Mouse (Mus musculus): ENCODE data around the gene Tcap. TPM values are rescaled to one million over a fixed set of nuclear protein-coding genes. Genes with fewer than 3 reads are reported as not detected.
A peak's percentile ranks its signal among the peaks of the same experiment; 100 is the strongest.

The Tcap gene
- polyA plus RNA-seq, 1 experiment from 2014 or later: 0.25 TPM

GRCm38 (mm10) chr11:98400161-98400726 lies 16.6 kb downstream of the Tcap start, which contains the start of gene Pgap3:
TSS of gene Pgap3 (minus strand) at chr11:98400490.
- WGBS: under 1% methylated on average over 40 of the region's 40 CpGs
- peak; percentile 86 for ATAC-seq

GRCm38 (mm10) chr11:98400816-98401215 lies 17.2 kb downstream of the Tcap start:
- Histone ChIP-seq H3K9me3 (no peaks in the 10 kb centered on the region), H3K4me3 (replicated peaks) (peak overlapping the region; percentile 71), H3K27ac (peak overlapping the region; percentile 99), H3K4me2 (replicated peaks) (peak overlapping the region; percentile 64), H3K27me3 (replicated peaks) (no peaks in the 10 kb centered on the region), H3K9ac (peak overlapping the region; percentile 82), H3K4me1 (replicated peaks) (peaks cover 5% of the 10 kb centered on the region), H3K36me3 (0 out of 2 replicates have a peak, but pooled peaks cover 4% of the 10 kb centered on the region)
- WGBS: 45% methylated on average over 3 of the region's 3 CpGs
- peak; percentile 76 for ATAC-seq

More at GRCm38 (mm10) chr11:98400161-98400726, 16.6 kb downstream of the Tcap start, which contains the start of gene Pgap3:
- Histone ChIP-seq H3K9ac (peak within 1 kb of the TSS; percentile 82), H3K4me3 (replicated peaks) (peak within 1 kb of the TSS; percentile 71), H3K36me3 (0 out of 2 replicates have a peak, but pooled peaks cover 4% of the 10 kb centered on the region), H3K4me1 (replicated peaks) (peaks cover 5% of the 10 kb centered on the region), H3K4me2 (replicated peaks) (peak within 1 kb of the TSS; percentile 64), H3K27me3 (replicated peaks) (no peaks in the 10 kb centered on the region), H3K27ac (peak within 1 kb of the TSS; percentile 99), H3K9me3 (no peaks in the 10 kb centered on the region)

GRCm38 (mm10) chr11:98406621-98407020 lies 23.0 kb downstream of the Tcap start:
- Histone ChIP-seq H3K4me1 (replicated peaks) (peaks cover 13% of the 10 kb centered on the region), H3K9me3 (no peaks in the 10 kb centered on the region), H3K4me3 (replicated peaks) (no peak overlapping the region), H3K4me2 (replicated peaks) (no peak overlapping the region), H3K27me3 (replicated peaks) (no peaks in the 10 kb centered on the region), H3K36me3 (no peaks in the 10 kb centered on the region), H3K27ac (no peak overlapping the region), H3K9ac (no peak overlapping the region)
- no peak for ATAC-seq
- 80% methylated on average over 6 of the region's 6 CpGs for WGBS

- H3K9me3 ChIP-seq: no peaks in the 10 kb centered on the region
- peak overlapping the region; percentile 74 for H3K27ac ChIP-seq
- H3K4me2 ChIP-seq (replicated peaks): peak overlapping the region; percentile 45
- WGBS: 32% methylated on average over 8 of the region's 8 CpGs
- peaks cover 23% of the 10 kb centered on the region for H3K4me1 ChIP-seq (replicated peaks)
- no peaks in the 10 kb centered on the region for H3K27me3 ChIP-seq (replicated peaks)
- H3K36me3 ChIP-seq: no peaks in the 10 kb centered on the region
- no peak overlapping the region for H3K4me3 ChIP-seq (replicated peaks)
- peak; percentile 20; the same call in 1 of the 2 replicates for ATAC-seq
- peak overlapping the region; percentile 3; the same call in 1 of the 2 replicates for H3K9ac ChIP-seq
These were observed 25.3 kb downstream of the Tcap start for GRCm38 (mm10) chr11:98408872-98409271.

- H3K27me3 ChIP-seq (replicated peaks): no peaks in the 10 kb centered on the region
- H3K9ac ChIP-seq: peak overlapping the region; percentile 3; the same call in 1 of the 2 replicates
- 4% methylated on average over 10 of the region's 10 CpGs for WGBS
- H3K4me3 ChIP-seq (replicated peaks): 0 out of 2 replicates have a peak overlapping the region, but pooled peaks have one; percentile 5
- no peaks in the 10 kb centered on the region for H3K36me3 ChIP-seq
- H3K27ac ChIP-seq: peak overlapping the region; percentile 74; the same call in 1 of the 2 replicates
- H3K4me2 ChIP-seq (replicated peaks): peak overlapping the region; percentile 45
- peaks cover 28% of the 10 kb centered on the region for H3K4me1 ChIP-seq (replicated peaks)
- no peaks in the 10 kb centered on the region for H3K9me3 ChIP-seq
- 0 out of 2 replicates have a peak, but pooled peaks have one; percentile 23 for ATAC-seq
These were observed 25.8 kb downstream of the Tcap start for GRCm38 (mm10) chr11:98409341-98409822.

- peaks cover 50% of the 10 kb centered on the region for H3K4me1 ChIP-seq (replicated peaks)
- peak within 1 kb of the TSS; percentile 96 for H3K27ac ChIP-seq
- no peaks in the 10 kb centered on the region for H3K27me3 ChIP-seq (replicated peaks)
- 0 out of 2 replicates have a peak, but pooled peaks cover 3% of the 10 kb centered on the region for H3K36me3 ChIP-seq
- peak; percentile 85 for ATAC-seq
- under 1% methylated on average over 47 of the region's 49 CpGs for WGBS
- H3K9ac ChIP-seq: peak within 1 kb of the TSS; percentile 97
- H3K4me2 ChIP-seq (replicated peaks): peak within 1 kb of the TSS; percentile 74
- H3K4me3 ChIP-seq (replicated peaks): peak within 1 kb of the TSS; percentile 87
- no peaks in the 10 kb centered on the region for H3K9me3 ChIP-seq
These were observed 28.7 kb downstream of the Tcap start, which contains the start of gene Erbb2 for GRCm38 (mm10) chr11:98412273-98412796. TSS of gene Erbb2 (plus strand) at chr11:98412470.

- under 1% methylated on average over 40 of the region's 40 CpGs for WGBS
These were observed 29.2 kb downstream of the Tcap start for GRCm38 (mm10) chr11:98412797-98413301.

GRCm38 (mm10) chr11:98413731-98414130 lies 30.1 kb downstream of the Tcap start:
- ATAC-seq: no peak
- Histone ChIP-seq H3K4me3 (replicated peaks) (peak overlapping the region; percentile 87), H3K36me3 (0 out of 2 replicates have a peak, but pooled peaks cover 3% of the 10 kb centered on the region), H3K9ac (peak overlapping the region; percentile 97), H3K27ac (peak overlapping the region; percentile 62), H3K9me3 (no peaks in the 10 kb centered on the region), H3K4me1 (replicated peaks) (peaks cover 56% of the 10 kb centered on the region), H3K27me3 (replicated peaks) (no peaks in the 10 kb centered on the region), H3K4me2 (replicated peaks) (peak overlapping the region; percentile 74)
- 10% methylated on average over 7 of the region's 7 CpGs for WGBS

More at GRCm38 (mm10) chr11:98412797-98413301, 29.2 kb downstream of the Tcap start:
- Histone ChIP-seq H3K27me3 (replicated peaks) (no peaks in the 10 kb centered on the region), H3K4me3 (replicated peaks) (peak overlapping the region; percentile 87), H3K4me2 (replicated peaks) (peak overlapping the region; percentile 74), H3K9me3 (no peaks in the 10 kb centered on the region), H3K27ac (peak overlapping the region; percentile 96), H3K36me3 (0 out of 2 replicates have a peak, but pooled peaks cover 3% of the 10 kb centered on the region), H3K4me1 (replicated peaks) (peaks cover 52% of the 10 kb centered on the region), H3K9ac (peak overlapping the region; percentile 97)
- ATAC-seq: no peak; the same call in none of the 2 replicates

GRCm38 (mm10) chr11:98414162-98414561 lies 30.6 kb downstream of the Tcap start:
- Histone ChIP-seq H3K4me3 (replicated peaks) (peak overlapping the region; percentile 87), H3K4me2 (replicated peaks) (peak overlapping the region; percentile 74), H3K4me1 (replicated peaks) (peaks cover 53% of the 10 kb centered on the region), H3K27ac (peak overlapping the region; percentile 62), H3K27me3 (replicated peaks) (no peaks in the 10 kb centered on the region), H3K36me3 (0 out of 2 replicates have a peak, but pooled peaks cover 3% of the 10 kb centered on the region), H3K9me3 (no peaks in the 10 kb centered on the region), H3K9ac (no peak overlapping the region)
- WGBS: 13% methylated on average over 2 of the region's 2 CpGs
- peak; percentile 15 for ATAC-seq

GRCm38 (mm10) chr11:98417074-98417473 lies 33.5 kb downstream of the Tcap start:
- Histone ChIP-seq H3K9me3 (no peaks in the 10 kb centered on the region), H3K27me3 (replicated peaks) (no peaks in the 10 kb centered on the region), H3K4me3 (replicated peaks) (no peak overlapping the region), H3K27ac (no peak overlapping the region), H3K36me3 (peaks cover 13% of the 10 kb centered on the region; the same call in 1 of the 2 replicates), H3K9ac (no peak overlapping the region), H3K4me2 (replicated peaks) (no peak overlapping the region), H3K4me1 (replicated peaks) (peaks cover 42% of the 10 kb centered on the region)
- 58% methylated on average over 1 of the region's 1 CpGs for WGBS
- no peak for ATAC-seq

- no peak overlapping the region for H3K4me2 ChIP-seq (replicated peaks)
- 0 out of 2 replicates have a peak overlapping the region, but pooled peaks have one; percentile 15 for H3K27ac ChIP-seq
These were observed 34.7 kb downstream of the Tcap start for GRCm38 (mm10) chr11:98418273-98418672.

More at GRCm38 (mm10) chr11:98418273-98418672, 34.7 kb downstream of the Tcap start:
- WGBS: 65% methylated on average over 6 of the region's 6 CpGs
- Histone ChIP-seq H3K36me3 (peaks cover 24% of the 10 kb centered on the region), H3K9ac (no peak overlapping the region), H3K4me1 (replicated peaks) (peaks cover 41% of the 10 kb centered on the region), H3K9me3 (no peaks in the 10 kb centered on the region), H3K27me3 (replicated peaks) (no peaks in the 10 kb centered on the region), H3K4me3 (replicated peaks) (no peak overlapping the region)
- ATAC-seq: no peak
